Mouse (Mus musculus) heart, postnatal 14 days (tissue): ENCODE measurements around the gene Mecr. TPM values are rescaled to one million over a fixed set of nuclear protein-coding genes. Genes with fewer than 3 reads are reported as not detected.

Experiments
- DNase-seq, 2 experiments: peaks; one replicate each; pipeline ENCODE4 v3.0.0; 2021 to 2022
- intact Hi-C: fragments of 180-260 bp; cut with DNase I; formaldehyde crosslinking; loops from one replicate; pipeline ENCODE4 v1.15.1; 2025
- total RNA-seq, 2 experiments: library from RNA; stranded (reverse); gene quantifications; 2 replicates each; pipeline ENCODE4 v1.2.3; 2021

Gene Mecr
- total RNA-seq, 2 experiments from 2014 or later = 29.7 to 30.4 TPM

DNA sequence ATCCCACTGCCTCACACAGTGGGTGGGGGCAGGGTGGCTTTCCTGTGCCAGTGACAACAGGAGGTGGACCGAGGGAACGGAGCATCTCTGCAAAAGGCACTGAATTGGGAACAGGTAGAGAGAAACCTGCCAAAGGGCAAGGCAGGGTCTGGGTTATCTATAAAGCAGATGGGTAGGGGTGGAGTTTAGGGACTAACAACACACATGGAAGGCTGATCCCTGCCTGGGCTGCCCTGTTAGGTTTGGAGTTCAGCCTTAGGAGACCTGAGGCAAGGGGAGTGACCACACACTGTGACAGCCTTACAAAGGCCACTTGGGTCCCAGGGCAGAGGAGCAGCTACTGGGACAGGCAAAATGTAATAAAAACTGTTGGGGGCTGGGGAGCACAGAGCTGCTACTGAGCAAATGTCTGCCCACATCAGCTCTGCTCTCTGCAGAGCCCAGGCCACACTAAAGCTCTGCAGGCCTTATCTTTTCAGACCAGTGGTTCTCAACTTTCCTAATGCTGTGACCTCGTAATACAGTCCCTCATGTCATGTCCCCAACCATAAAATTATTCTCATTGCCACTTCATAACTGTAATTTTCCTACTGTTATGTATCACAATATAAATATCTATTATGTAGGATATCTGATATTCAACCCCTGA lies 10.4 kb upstream of the Mecr start:
- intact Hi-C loops = loop anchor here (10.0 kb wide), 3 partner anchors 348 to 468 kb away; no protein-coding TSS in a partner anchor
- DNase-seq = no peak

DNA sequence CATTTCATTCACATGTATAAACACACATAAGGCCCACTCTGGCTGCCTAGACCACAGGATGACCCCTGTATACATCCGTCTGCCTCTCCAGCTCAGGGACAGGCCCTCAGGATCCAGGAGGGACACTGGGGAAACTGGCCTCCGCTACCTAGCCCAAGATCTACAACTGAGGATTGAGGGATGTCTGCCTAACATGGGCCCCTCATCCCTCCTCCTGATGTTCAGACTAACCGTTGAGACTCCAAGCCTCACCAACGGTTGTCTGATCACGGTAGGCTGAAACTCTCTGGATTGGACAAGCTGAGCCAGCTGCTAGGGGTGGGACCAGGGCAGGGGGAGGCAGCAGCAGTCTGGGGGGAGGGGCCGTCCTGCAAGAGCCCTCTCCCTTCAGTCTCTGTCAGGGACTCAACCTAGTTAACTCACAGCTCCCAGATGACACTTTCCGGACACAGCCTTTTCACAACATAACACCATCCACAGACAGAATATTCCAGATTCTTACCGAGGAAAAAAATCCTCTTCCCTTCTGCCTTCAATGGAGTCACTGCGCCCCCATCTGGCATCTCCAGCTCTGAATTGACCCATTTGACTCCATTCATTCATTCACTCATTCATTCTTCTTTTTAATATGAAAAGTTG lies 9.2 kb upstream of the Mecr start:
- peak; percentile 24 to 32 for DNase-seq

DNA sequence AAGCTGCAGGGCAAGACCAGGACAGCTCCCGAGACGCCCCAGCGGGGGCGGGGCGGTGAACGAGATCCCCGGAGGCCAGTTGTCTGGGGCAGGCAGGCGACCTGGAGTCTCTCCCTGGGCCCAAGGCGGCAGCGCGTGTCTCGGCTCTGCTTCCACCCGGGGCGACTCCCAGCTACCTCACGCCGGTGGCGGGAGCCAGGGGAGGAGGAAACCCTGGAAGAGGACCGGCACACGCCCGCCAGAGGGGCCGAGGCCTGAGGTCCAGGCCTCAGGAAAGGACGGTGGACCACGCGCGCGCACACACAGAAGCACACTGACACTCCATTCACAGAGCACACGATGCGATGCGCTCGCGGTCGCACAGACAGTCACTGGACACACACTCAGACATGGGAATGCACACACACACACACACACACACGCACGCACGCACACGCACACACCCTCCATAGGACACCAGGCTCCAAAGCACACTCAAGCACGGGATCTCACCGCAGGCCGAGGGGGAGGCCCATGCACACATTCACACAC lies 6.9 kb upstream of the Mecr start:
- intact Hi-C loops = loop anchor here (5.0 to 10.0 kb wide), 4 partner anchors 352 to 472 kb away; no protein-coding TSS in a partner anchor
- peak; percentile 52 to 58 for DNase-seq

More for the DNA sequence above, 9.2 kb upstream of the Mecr start:
- intact Hi-C loops = loop anchor here (2.0 to 10.0 kb wide), 4 partner anchors 47 to 469 kb away; no protein-coding TSS in a partner anchor

DNA sequence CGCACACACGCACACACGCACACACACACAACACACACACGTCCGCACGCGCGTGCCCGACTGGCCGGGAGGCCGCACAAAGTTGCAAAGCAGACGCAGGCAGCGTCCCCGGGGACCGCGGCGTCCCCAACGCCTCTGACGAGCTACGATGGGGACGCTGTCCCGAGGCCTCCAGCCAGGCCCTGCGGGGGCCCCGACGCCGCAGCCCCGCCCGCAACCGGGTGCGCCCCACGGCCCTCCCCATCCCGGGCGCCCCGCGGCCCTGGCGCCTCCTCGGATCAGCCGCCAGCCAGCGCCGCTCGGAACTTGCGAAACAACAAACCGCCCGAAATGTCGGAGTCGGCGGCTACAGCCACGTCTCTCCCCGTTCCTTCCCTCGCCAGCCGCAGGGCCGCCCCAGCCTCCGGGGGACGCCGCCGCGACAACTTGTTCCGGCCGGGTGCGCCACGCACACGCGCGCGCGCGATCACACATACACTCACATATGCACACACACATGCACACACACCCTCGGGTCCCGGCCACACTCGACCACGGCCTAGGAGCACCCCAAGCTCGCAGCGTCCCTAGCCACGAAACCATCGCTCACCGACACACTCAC lies 6.3 kb upstream of the Mecr start:
- intact Hi-C loops = loop anchor here (5.0 to 10.0 kb wide), 4 partner anchors 352 to 472 kb away; no protein-coding TSS in a partner anchor
- peak; percentile 51 to 63 for DNase-seq

DNA sequence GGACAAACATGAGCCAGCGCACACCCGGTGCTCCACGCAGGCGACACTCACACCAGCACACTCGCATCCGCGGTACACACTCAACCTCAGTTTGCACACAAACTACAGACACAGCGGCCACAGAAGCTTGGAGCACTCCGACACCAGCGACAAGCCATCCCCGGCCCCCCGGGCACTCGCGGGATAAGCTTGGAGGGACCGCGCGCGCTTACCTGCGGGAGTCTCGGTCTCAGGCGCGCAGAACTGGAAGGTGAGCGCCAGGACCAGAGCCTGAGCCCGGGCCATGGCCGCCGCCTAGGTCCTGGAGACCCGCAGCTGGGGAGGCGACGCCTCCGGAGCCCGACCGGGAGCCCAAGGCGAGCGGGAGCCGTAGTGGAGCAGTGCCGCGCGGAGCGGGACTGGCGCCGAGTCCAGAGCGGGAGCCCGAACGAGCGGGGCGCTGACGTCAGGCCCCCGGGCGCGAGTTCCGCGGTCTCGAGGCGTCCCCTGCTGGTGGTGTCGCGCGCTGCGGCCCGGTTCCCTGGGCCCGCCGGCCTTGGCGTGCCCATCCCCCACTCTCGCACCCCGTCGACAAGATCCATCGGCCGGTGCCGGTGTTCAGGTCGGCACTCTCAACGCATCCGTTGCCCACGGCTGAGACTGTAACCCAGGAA lies 5.3 kb upstream of the Mecr start, which contains the start of gene Ptpru:
Gene Ptpru (minus strand): TSS at position 417 of the 653 bp plus-strand sequence.
- intact Hi-C loops = loop anchor here (1.0 to 10.0 kb wide), 8 partner anchors 54 to 878 kb away; no protein-coding TSS in a partner anchor
- peak; percentile 96 to 98 for DNase-seq

DNA sequence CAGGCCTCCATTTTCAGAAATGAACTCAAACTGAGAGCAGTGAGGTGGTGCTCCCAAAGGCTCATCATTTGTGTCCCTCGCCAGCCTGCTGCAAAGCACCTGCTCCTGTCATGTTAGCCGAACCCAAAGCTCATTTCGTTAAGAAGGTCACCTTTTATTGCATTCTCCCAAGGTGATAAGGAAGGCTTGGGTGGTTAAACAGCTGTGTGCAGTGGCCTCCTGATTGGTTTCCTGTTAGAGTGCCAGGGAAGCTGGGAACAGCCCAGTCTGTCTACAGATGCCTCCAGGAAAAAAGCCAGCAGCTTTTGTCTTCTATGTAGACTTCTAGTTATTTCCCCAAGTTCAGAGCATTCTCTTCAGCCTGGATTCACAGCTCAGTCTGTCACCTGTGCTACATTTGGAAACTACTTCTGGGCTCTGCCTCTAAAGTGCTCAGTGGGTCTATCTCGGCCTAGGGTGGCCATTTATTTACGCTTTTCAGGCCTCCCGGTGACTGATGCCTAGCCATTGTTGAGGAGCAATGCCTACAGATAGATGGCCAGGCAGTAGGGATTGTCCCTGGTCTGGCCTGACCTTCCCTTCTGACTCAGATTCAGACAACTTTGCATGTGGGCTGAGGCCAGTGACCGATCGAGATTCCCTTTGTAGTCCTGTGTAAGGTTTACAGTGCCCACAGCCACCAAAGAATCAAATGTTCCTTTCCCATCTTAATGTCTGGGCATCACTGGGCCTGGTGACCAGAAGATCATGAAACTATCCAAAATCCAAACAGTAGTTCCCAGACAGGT lies 2.9 kb downstream of the Mecr start:
- intact Hi-C loops = loop anchor here (10.0 kb wide), 1 partner anchor 1061 kb away; no protein-coding TSS in a partner anchor

DNA sequence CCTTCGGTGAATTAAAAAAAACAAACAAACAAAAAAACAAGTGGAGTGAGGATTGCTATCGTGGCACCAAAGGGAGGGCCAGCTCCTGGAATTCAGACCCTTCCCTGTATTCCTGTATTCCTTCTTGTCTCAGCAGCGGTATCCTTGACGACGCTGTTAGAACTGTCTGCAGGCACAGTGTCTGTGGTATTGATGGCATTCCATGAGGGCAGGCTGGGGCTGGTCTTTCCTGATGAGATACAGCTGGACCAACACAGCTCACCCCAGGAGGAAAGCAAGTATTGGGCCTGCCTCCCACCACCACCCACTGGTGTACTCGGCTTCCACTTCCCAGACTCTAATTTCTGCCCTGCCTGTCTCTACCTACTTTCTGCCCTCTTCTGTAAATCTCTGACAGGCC lies 4.8 kb downstream of the Mecr start:
- intact Hi-C loops = loop anchor here (10.0 kb wide), 1 partner anchor 1063 kb away; no protein-coding TSS in a partner anchor
- DNase-seq = no peak

More for the DNA sequence above, 2.9 kb downstream of the Mecr start:
- no peak for DNase-seq

DNA sequence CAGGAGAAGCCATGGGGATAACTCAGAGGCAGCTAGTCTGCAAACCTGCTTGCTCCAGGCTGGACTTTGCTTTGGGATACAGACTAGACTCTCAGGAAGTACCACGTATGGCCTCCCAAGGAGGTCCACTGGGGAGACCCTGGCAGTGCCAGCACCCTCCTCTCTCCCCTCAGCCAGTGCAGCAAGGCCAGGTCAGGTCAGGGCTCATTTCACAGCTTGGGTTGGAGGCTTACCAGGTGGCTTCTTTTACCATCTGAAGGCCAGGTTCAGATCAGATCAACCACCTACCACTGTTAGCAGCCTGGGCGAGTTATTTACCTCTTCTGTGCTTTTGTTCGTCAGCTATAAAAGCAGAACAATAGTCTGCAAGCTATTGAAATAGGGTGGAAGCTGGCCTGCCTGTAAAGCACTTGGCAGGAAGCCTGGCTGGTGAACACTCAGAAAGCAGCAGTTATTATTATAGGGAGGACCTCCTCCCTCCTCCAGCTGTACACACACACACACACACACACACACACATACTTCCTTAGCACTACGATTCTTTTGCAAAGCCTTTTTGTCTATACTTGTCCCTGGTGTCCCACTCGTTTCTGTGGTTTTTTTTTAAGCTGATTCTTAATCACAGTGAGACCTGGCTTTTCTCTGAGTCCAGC lies 6.8 kb downstream of the Mecr start:
- DNase-seq = peak; percentile 68 to 72
- intact Hi-C loops = loop anchor here (10.0 kb wide), 1 partner anchor 1065 kb away; no protein-coding TSS in a partner anchor

DNA sequence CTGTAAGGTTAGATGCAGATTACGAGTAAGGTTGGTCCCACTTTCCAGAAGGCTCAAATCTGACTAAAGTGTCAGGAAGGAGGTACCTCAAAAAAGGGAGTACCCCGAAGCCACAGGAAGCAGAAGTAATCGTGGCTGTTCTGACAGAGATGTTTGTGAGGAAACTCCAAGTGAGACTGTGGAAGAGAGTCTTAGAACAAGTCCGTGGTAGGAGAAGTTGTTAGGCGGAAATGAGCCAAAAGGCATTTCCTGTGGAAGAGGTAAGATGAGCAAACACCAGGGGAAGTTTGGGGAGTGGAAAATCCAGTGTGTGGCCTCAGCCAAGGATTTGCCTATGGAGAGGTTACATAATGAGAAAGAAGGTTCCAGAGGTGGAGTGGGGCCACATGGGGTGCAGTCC lies 11.7 kb downstream of the Mecr start:
- intact Hi-C loops = no loop called here
- DNase-seq = no peak

DNA sequence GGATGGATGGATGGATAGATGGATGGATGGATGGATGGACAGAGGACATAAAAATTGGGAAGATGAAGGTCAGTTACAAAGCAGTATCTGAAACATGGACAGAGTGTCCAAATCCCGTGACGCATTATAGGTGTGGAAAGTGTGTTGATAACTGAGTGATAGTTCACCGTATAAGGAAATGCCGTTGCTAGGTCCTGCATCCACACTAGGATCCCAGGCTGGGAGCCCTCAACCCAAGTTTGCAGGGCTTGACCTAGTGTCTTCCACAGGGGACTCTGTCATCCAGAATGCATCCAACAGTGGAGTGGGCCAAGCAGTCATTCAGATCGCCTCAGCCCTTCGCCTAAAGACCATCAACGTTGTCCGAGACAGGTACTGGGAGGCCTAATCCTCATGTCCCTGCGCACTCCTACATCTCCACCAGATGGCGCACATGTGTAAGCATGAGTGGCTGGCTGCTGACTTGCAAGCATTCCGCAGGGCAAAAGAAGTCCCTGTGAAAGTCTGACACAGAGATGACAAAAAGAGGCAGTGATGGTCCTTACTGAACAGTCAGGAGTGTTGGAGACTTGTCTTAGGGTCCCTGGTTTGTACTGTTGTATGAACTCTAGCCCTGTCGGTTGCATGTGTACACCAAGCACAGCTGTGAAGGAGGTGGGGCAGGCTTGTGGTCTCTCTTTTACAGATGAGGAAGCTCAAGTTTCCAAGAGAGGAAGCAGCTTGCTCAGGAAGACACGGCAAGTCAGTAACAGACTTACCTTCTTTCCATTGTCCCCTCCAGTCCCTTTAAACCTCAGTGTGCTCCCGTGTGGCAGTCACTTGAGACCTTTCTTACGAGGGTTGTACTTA lies 17.4 kb downstream of the Mecr start:
- intact Hi-C loops = loop anchor here (2.0 to 5.0 kb wide), 4 partner anchors 44 to 218 kb away; no protein-coding TSS in a partner anchor
- DNase-seq = peak; percentile 80 to 91

DNA sequence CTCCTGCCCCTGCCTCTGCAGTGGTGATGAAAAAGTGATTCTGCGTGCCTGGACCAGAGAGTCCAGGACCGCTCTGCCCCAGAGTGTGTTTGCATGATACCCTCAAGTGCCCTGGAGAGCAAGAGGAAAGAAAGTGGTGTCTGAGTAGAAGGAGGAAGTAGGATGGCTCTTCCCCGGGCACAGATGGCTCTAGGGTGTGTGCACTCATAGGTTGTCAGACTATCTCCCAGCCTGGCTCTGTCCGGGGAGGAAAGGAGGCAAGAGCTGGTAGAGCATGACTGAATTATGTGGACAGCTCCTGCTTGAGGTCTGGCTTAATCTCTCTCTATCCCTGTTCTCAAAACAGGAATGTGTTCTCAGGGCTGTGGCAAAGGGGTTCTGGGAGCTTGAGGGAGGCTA lies 18.1 kb downstream of the Mecr start:
- no peak for DNase-seq
- intact Hi-C loops = loop anchor here (2.0 to 5.0 kb wide), 4 partner anchors 43 to 217 kb away; no protein-coding TSS in a partner anchor

DNA sequence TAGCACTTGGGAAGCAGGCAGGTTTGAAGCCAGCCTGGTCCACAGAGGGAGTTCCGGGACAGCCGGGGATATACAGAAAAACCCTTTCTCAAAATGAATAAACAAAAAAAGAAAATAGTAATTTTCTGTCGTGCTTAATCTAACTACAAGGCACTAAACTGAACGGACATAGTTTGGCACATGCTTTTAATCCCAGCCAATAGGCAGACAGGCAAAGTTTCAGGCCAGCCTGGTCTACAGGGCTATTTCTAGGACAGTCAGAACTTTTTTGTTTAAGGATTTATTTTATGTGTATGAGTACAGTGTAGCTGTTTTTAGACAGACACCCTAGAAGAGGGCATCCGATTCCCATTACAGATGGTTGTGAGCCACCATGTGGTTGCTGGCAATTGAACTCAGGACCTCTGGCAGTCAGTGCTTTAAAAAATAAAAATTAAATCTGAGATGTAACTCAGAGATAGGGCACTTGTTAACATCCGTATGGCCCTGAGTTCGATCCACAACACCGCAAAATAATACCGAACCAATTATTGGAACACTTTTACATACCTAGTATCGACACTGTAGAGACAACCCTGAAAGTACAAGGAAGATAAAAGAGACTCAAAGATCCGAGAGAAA lies 29.5 kb downstream of the Mecr start:
- intact Hi-C loops = no loop called here
- no peak for DNase-seq

DNA sequence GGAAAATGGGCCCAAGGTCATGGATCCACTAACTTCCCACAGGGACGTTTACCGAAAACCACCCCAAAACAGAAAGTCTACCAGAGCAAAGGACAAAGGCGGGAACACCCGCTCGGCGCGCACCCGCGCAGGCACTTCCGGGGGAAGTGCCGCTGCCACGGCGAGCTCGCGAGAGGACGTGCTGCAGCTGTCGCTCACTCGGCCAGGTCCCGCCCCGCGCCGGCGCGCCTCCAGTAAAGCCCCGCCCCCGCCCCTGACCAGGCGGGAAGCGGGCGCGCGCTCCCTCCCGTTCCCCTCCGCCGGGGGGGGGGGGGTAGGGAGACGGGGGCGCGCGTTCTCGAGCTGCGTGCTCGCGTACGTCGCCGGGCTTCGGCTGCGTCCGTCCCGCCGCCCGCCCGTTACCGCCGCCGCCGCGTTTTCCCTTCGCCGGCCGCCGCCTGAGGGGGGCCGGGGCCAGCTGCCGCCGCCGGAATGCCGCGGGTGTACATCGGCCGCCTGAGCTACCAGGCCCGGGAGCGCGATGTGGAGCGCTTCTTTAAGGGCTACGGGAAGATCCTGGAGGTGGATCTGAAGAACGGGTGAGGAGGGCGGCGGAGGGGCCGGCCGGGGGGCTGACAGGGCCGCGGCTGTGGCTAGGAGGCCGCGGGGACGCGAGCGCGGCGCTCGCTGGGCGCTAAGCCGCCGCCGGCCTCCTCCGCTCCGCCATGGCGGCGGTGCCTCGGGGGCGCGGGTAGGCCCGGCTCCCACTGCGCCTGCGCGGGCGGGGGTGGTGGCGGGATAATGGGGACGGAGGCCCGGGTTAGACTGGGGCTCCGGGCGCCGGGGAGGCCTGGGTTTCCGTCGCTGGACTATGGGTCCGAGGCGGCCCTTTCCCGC lies 30.3 kb downstream of the Mecr start, which contains the start of gene Srsf4:
Gene Srsf4 (plus strand): TSS at position 325 of the 876 bp plus-strand sequence.
- DNase-seq = peak; percentile 96
- intact Hi-C loops = no loop called here

DNA sequence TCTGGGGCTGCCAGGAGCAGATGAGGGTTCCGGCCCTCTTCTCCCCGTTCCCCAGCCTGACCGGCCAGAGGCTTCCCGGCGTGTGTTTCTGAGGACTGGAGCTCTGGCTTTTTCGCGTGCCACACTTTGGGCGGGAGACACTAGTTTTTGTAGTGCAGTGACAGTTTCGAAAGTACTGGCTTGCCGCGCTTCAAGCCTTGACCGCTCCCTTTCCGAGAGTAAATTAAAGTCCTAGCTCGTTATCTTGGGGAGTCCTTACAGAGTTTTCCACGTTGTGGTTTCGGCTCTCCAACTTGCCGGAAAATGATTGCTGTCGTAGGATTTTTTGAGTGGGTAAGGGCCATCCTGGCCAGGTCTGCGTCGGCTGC lies 30.9 kb downstream of the Mecr start:
- no peak for DNase-seq
- intact Hi-C loops = no loop called here

DNA sequence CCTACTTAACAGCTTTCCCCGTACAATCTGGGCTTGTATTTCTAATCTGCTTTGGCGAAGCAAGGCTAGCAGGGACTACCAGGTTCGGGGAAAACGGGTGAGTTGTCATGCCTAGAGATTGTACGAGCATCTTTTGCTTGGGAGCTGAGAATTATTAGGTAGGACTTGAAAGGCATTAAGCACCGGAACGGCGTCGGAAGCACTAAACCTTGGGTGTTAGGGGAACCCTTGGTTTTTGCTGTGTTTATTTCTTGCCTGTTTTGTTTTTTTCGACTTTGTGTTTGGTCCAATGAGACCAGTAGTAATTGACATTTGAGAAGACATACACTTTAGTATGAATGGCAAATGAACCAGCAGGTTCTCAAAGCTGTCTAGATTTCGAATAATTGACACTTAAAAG lies 31.3 kb downstream of the Mecr start:
- DNase-seq = no peak
- intact Hi-C loops = no loop called here

DNA sequence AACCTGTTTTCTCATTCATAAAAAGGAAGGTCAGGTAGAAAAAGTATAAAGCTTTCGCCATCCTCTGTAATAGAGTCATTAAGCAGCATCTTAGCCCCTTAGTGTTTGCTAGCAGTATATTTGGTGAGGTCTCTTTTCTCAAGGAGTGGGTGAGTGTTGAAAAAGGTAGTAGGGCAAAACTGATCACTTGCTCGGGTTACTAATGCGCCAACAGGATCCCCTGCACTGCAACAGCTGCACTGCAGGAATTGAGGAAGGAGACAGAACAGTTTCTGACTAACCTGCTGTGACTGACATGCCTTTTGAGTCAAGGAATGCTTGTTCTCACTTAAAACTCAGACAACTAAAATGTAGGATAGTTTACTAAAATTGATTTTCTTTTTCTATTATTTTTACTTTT lies 32.0 kb downstream of the Mecr start:
- intact Hi-C loops = no loop called here
- no peak for DNase-seq

DNA sequence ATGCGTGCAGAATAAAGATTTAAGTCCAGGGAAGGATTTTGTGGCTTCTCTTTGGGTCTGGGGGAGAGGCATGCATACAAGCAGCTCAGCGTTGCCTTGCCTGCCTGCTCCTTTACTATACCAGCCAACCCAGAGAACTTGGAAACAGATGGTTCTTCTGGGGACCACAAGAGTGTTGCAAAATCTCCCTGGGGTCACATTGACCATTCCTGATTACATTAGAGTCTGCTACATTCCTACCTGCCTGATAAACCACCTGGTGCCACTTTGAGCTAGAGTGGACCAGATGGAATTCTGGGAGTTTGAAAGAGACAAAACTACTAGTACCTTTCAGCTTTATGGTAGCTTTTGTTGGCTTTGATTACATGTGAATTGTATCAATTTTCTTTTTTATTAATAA lies 33.6 kb downstream of the Mecr start:
- intact Hi-C loops = no loop called here
- DNase-seq = no peak
